Mouse (Mus musculus): ENCODE measurements around the gene Acad9. TPM values are rescaled to one million over a fixed set of nuclear protein-coding genes. Genes with fewer than 3 reads are reported as not detected.

Gene Acad9
- 10 to 100 TPM in 24 of 26 experiments, 1 to 10 TPM in 2; 7.0 to 50.3 (median 38.7) TPM for total RNA-seq (2018; cell fraction: chromatin; rRNA removed)
- 10 to 100 TPM in 13 of 26 experiments, 1 to 10 TPM in 13; 7.0 to 14.8 (median 10.0) TPM for total RNA-seq (2018; cell fraction: cytosol; rRNA removed)
- total RNA-seq (2018; cell fraction: nucleus; rRNA removed), result 10 to 100 TPM in 23 of 26 experiments, 1 to 10 TPM in 3; 8.0 to 33.0 (median 17.5) TPM
- polyA plus RNA-seq (2018), result 8.2 to 16.4 TPM (median 13.1 TPM) in 3 replicates

DNA sequence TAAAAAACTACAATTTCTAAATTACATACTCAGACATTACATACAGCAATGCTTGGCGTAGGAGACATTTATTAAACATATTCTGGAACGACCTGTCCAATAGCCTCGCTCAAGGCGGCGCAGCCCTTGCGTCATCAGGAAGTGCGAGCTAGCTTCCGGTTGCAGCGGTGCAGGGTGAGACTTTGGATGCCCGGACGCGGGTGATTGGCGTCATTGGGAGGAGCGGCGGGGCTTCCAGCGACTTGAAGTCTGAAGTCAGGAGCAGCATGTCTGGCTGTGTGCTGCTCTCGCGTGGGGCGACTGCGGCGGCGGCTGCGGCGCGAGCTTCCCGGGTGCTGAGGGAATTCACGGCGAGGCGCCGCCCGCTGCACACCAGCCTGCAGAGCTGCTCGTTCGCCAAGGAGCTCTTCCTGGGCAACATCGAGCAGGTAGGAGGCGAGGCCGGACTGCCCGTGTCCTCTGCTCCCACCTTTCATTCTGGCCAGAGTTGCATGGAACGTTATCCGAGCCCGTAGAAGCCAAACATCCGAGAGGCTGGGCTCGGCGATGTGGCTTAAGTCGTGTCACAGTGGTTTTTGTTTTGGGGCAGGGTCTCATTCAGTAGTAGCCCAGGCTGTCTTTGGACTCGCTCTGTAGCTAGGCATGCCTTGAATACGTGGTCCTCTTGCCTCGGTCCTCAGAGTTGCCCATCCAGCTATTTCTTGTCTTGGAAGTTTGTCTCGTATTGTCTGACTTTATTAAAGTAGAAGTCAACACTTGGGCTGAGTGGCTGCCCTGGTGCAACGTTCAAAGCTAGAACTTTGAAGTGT, at the start of gene Acad9:
Gene Acad9, plus strand, starts transcription at position 137 of the 809 bp plus-strand sequence.
- Histone ChIP-seq H3K36me3 (ENCODE audit: inconsistent target) (no peaks in the 10 kb centered on the region), H3K4me3 (ENCODE audit: inconsistent target) (peak within 1 kb of the TSS; percentile 93), H3K79me2 (ENCODE audit: inconsistent target) (peaks cover 32% of the 10 kb centered on the region), H3K27ac (0 out of 2 replicates have a peak within 1 kb of the TSS, but pooled peaks have one; percentile 21)
- WGBS (ENCODE audit: missing documents), result under 1% methylated on average over 49 of the region's 49 CpGs

DNA sequence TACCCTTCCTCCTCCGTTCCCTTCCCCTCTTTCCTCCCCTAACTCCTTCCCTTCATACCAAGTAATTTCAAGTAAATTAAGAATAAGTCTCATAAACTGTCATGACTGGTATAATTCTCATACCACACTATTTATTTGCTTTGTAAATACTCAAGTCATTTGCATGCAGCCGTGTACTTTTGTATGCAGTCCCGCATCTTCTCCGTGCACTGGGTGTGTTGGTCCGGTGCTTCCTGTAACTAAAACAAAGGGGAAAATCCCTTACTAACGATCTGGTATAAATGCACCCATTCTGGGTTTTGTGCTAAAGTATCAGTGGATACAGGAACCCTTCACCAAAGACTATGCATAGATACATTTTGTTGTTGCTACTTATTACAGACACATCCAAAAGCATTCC, 40.0 kb upstream of the Acad9 start:
- H3K4me3 ChIP-seq (ENCODE audit: inconsistent target), result no peak overlapping the region
- no peaks in the 10 kb centered on the region for H3K79me2 ChIP-seq (ENCODE audit: inconsistent target)
- WGBS (ENCODE audit: missing documents), result 95% methylated on average over 6 of the region's 6 CpGs
- H3K36me3 ChIP-seq (ENCODE audit: inconsistent target), result no peaks in the 10 kb centered on the region
- no peak overlapping the region for H3K27ac ChIP-seq

DNA sequence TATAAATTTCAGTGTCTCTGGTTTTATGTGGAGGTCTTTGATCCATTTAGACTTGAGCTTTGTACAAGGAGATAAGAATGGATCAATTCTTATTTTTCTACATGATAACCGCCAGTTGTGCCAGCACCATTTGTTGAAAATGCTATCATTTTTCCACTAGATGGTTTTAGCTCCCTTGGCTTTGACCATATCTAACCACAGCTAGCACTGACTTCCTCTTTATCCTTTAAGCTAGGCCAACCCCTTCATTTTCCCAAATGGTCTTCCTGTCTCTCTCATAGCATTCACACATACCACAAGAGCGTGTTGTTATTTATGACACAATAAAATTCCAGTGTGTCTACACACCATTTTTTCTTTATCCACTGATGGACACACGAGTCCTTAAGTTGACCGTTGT, 35.8 kb upstream of the Acad9 start:
- no peaks in the 10 kb centered on the region for H3K36me3 ChIP-seq (ENCODE audit: inconsistent target)
- no peak overlapping the region for H3K27ac ChIP-seq
- H3K4me3 ChIP-seq (ENCODE audit: inconsistent target), result no peak overlapping the region
- WGBS (ENCODE audit: missing documents), result 66% methylated on average over 4 of the region's 4 CpGs
- H3K79me2 ChIP-seq (ENCODE audit: inconsistent target), result no peaks in the 10 kb centered on the region

DNA sequence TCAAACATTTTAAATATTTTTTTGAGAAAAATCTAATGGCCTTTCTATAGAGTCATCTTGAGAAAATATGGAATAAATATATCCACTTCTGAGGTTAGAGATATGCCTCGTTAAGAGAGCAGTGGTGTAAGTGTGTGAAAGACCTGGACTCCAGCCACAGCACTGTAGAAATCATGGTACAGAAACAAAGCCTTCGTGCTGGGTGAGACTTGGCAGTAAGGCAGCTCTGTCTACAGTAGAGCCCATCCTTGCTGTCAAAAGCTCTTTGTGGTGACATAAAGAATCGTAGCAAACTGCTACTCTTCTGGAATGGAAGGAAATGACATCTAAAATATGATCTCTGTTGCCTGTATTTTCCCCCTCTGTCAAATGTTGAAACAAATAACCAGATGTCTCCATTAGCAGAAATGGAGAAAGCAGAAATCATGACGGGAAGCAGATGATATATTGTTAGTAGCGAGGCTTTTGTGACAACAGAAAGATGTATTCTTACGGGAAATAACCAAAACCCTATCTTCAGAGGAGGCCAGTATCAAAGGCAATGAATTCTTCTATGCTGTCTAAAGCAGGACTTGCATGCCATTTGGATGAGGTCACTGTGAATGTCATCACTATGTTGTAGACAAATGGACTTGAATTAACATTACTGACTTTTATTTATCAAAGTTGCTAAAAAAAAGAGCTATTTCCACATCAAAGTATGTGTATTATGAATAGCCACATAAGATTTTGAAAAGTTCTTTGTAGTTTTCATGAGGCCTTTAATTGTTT, 33.9 kb upstream of the Acad9 start:
- Histone ChIP-seq H3K36me3 (ENCODE audit: inconsistent target) (no peaks in the 10 kb centered on the region), H3K79me2 (ENCODE audit: inconsistent target) (no peaks in the 10 kb centered on the region), H3K4me3 (ENCODE audit: inconsistent target) (no peak overlapping the region), H3K27ac (no peak overlapping the region)
- WGBS (ENCODE audit: missing documents), result 75% methylated on average over 6 of the region's 6 CpGs

DNA sequence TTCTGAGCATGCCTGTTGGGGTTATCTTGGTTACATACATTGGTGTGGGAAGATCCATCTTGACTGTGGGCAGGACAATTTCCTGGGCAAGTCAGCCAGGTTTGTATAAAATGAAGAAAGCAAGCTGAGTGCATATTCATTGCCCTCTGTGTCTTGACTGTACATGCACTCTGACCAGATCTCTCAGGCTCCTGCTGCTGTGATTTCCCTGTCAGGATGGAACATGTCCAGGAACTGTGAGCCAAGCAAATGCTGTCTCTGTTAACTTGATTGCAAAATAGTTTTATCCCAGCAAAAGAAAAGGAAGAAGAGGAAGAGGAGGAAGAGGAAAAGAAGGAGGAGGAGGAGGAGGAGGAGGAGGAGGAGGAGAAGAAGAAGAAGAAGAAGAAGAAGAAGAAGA, 21.3 kb upstream of the Acad9 start:
- H3K4me3 ChIP-seq (ENCODE audit: inconsistent target), result no peak overlapping the region
- no peaks in the 10 kb centered on the region for H3K79me2 ChIP-seq (ENCODE audit: inconsistent target)
- H3K27ac ChIP-seq, result no peak overlapping the region
- no peaks in the 10 kb centered on the region for H3K36me3 ChIP-seq (ENCODE audit: inconsistent target)

- WGBS (ENCODE audit: missing documents), result 76% methylated on average over 4 of the region's 4 CpGs
- Histone ChIP-seq H3K27ac (no peak overlapping the region), H3K79me2 (ENCODE audit: inconsistent target) (no peaks in the 10 kb centered on the region), H3K36me3 (ENCODE audit: inconsistent target) (no peaks in the 10 kb centered on the region), H3K4me3 (ENCODE audit: inconsistent target) (no peak overlapping the region)
These were observed 20.7 kb upstream of the Acad9 start for GRCm38 (mm10) chr3:36045086-36045485.

DNA sequence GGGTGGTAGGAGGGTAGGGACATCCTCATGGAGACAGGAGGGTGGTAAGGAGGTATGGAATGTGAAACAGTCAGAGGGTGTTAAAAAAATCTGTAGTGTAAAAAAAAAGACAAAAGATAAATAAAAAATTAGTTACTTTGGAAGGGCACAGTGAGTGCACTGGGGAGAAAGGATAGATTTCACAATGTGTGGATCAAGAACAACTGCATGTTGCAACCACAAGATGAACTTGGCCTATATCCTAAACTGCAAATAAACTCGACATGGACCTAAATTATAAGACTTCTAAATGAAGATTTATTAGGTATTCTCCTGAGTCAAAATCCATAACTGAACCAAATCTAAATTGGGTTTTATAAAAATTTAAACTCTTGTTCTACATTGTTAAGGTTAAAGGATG, 16.7 kb upstream of the Acad9 start:
- H3K27ac ChIP-seq, result no peak overlapping the region
- H3K79me2 ChIP-seq (ENCODE audit: inconsistent target), result no peaks in the 10 kb centered on the region
- no peak overlapping the region for H3K4me3 ChIP-seq (ENCODE audit: inconsistent target)
- H3K36me3 ChIP-seq (ENCODE audit: inconsistent target), result no peaks in the 10 kb centered on the region
- WGBS (ENCODE audit: missing documents), result 47% methylated on average over 1 of the region's 1 CpGs

- H3K79me2 ChIP-seq (ENCODE audit: inconsistent target), result no peaks in the 10 kb centered on the region
- no peaks in the 10 kb centered on the region for H3K36me3 ChIP-seq (ENCODE audit: inconsistent target)
- WGBS (ENCODE audit: missing documents), result 95% methylated on average over 6 of the region's 6 CpGs
- no peak within 1 kb of the TSS for H3K4me3 ChIP-seq (ENCODE audit: inconsistent target)
- H3K27ac ChIP-seq, result no peak within 1 kb of the TSS
These were observed 12.3 kb upstream of the Acad9 start, which contains the start of gene Ccdc144b for GRCm38 (mm10) chr3:36053447-36053846. Ccdc144b (minus strand) TSS chr3:36053547.

- Histone ChIP-seq H3K79me2 (ENCODE audit: inconsistent target) (no peaks in the 10 kb centered on the region), H3K4me3 (ENCODE audit: inconsistent target) (no peak overlapping the region), H3K36me3 (ENCODE audit: inconsistent target) (no peaks in the 10 kb centered on the region), H3K27ac (no peak overlapping the region)
- WGBS (ENCODE audit: missing documents), result 40% methylated on average over 8 of the region's 8 CpGs
These were observed 5.5 kb upstream of the Acad9 start for GRCm38 (mm10) chr3:36060096-36060850.

GRCm38 (mm10) chr3:36064592-36065061, 1.2 kb upstream of the Acad9 start:
- no peak overlapping the region for H3K4me3 ChIP-seq (ENCODE audit: inconsistent target)
- no peaks in the 10 kb centered on the region for H3K36me3 ChIP-seq (ENCODE audit: inconsistent target)
- 54% methylated on average over 1 of the region's 1 CpGs for WGBS (ENCODE audit: missing documents)
- H3K79me2 ChIP-seq (ENCODE audit: inconsistent target), result peaks cover 32% of the 10 kb centered on the region
- H3K27ac ChIP-seq, result no peak overlapping the region

GRCm38 (mm10) chr3:36065166-36065565, 613 bp upstream of the Acad9 start:
- Histone ChIP-seq H3K27ac (no peak overlapping the region), H3K36me3 (ENCODE audit: inconsistent target) (no peaks in the 10 kb centered on the region), H3K4me3 (ENCODE audit: inconsistent target) (peak overlapping the region; percentile 93), H3K79me2 (ENCODE audit: inconsistent target) (peaks cover 32% of the 10 kb centered on the region)
- WGBS (ENCODE audit: missing documents), result 90% methylated on average over 1 of the region's 2 CpGs

GRCm38 (mm10) chr3:36067731-36068130, 2.0 kb downstream of the Acad9 start:
- no peak overlapping the region for H3K27ac ChIP-seq
- no peaks in the 10 kb centered on the region for H3K36me3 ChIP-seq (ENCODE audit: inconsistent target)
- whole genome bisulfite sequencing (ENCODE audit: missing documents), result 92% methylated on average over 6 of the region's 6 CpGs
- H3K79me2 ChIP-seq (ENCODE audit: inconsistent target), result peaks cover 32% of the 10 kb centered on the region
- no peak overlapping the region for H3K4me3 ChIP-seq (ENCODE audit: inconsistent target)

GRCm38 (mm10) chr3:36070436-36070835, 4.7 kb downstream of the Acad9 start:
- Histone ChIP-seq H3K4me3 (ENCODE audit: inconsistent target) (no peak overlapping the region), H3K79me2 (ENCODE audit: inconsistent target) (peaks cover 32% of the 10 kb centered on the region), H3K36me3 (ENCODE audit: inconsistent target) (peaks cover 22% of the 10 kb centered on the region), H3K27ac (no peak overlapping the region)
- WGBS (ENCODE audit: missing documents), result 95% methylated on average over 4 of the region's 4 CpGs

DNA sequence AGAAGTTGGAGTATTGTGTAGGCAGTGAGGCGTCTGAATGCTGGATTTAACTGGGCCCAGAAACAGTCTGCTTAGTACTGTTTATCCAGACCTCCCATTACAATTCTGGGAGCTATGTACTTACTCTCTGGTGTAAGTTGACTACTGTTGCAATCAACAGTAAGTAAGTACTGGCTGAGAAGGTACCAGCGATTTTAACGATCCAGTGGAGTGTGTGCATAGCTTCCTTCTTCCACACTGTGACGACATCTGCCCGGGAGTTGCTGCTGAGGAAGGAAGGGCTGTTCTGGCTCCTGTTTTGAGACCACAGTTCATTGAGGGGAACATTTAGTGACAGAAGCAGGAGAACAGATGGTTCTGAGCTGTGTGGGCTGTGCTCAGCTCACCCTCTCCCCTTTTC, 5.3 kb downstream of the Acad9 start:
- 67% methylated on average over 5 of the region's 5 CpGs for WGBS (ENCODE audit: missing documents)
- Histone ChIP-seq H3K79me2 (ENCODE audit: inconsistent target) (peaks cover 31% of the 10 kb centered on the region), H3K36me3 (ENCODE audit: inconsistent target) (peaks cover 28% of the 10 kb centered on the region), H3K27ac (no peak overlapping the region), H3K4me3 (ENCODE audit: inconsistent target) (no peak overlapping the region)
